Mouse (Mus musculus): Measurements from ENCODE around the gene Fam234b. TPM values are rescaled to one million over a fixed set of nuclear protein-coding genes. Genes with fewer than 3 reads are reported as not detected.

Gene Fam234b
- polyA plus RNA-seq, 1 experiment from 2014 or later = 5.7 TPM

GRCm38 (mm10) chr6:135219916-135220315 lies 22.1 kb downstream of the Fam234b start:
- no peak overlapping the region for H3K27ac ChIP-seq (ENCODE audit: low read length)
- H3K4me1 ChIP-seq (ENCODE audit: insufficient read depth, low read depth, low read length) = no peaks in the 10 kb centered on the region
- no peak for TF ChIP-seq CTCF (IDR thresholded peaks at IDR 0.05)
- TF ChIP-seq EP300 (IDR thresholded peaks at IDR 0.05) = no peak
- H3K4me2 ChIP-seq (replicated peaks; ENCODE audit: low read depth, low read length) = no peak overlapping the region
- DNase-seq (ENCODE audit: low spot score) (no peak), ATAC-seq (no peak)
- H3K4me3 ChIP-seq (ENCODE audit: low read depth, low read length) = no peak overlapping the region
- no peaks in the 10 kb centered on the region for H3K36me3 ChIP-seq (ENCODE audit: insufficient read depth, low read length)
- no peaks in the 10 kb centered on the region for H3K9me3 ChIP-seq (ENCODE audit: low read length)
- 75% methylated on average over 5 of the region's 5 CpGs for WGBS
- H3K27me3 ChIP-seq (replicated peaks; ENCODE audit: insufficient read depth, low read length) = no peaks in the 10 kb centered on the region
- no peak overlapping the region for H3K9ac ChIP-seq (replicated peaks; ENCODE audit: low read depth)

- no peaks in the 10 kb centered on the region for H3K4me1 ChIP-seq (ENCODE audit: insufficient read depth, low read depth, low read length)
- no peak overlapping the region for H3K9ac ChIP-seq (replicated peaks; ENCODE audit: low read depth)
- no peak overlapping the region for H3K4me3 ChIP-seq (ENCODE audit: low read depth, low read length)
- H3K27ac ChIP-seq (ENCODE audit: low read length) = no peak overlapping the region
- ATAC-seq (peak; percentile 44; the same call in 1 of the 2 replicates), DNase-seq (ENCODE audit: low spot score) (no peak)
- H3K36me3 ChIP-seq (ENCODE audit: insufficient read depth, low read length) = no peaks in the 10 kb centered on the region
- no peaks in the 10 kb centered on the region for H3K9me3 ChIP-seq (ENCODE audit: low read length)
- TF ChIP-seq EP300 (IDR thresholded peaks at IDR 0.05) (no peak), CTCF (IDR thresholded peaks at IDR 0.05) (no peak)
- no peak overlapping the region for H3K4me2 ChIP-seq (replicated peaks; ENCODE audit: low read depth, low read length)
- 62% methylated on average over 6 of the region's 6 CpGs for WGBS
- no peaks in the 10 kb centered on the region for H3K27me3 ChIP-seq (replicated peaks; ENCODE audit: insufficient read depth, low read length)
These were observed 26.1 kb downstream of the Fam234b start for GRCm38 (mm10) chr6:135223786-135224416.

DNA sequence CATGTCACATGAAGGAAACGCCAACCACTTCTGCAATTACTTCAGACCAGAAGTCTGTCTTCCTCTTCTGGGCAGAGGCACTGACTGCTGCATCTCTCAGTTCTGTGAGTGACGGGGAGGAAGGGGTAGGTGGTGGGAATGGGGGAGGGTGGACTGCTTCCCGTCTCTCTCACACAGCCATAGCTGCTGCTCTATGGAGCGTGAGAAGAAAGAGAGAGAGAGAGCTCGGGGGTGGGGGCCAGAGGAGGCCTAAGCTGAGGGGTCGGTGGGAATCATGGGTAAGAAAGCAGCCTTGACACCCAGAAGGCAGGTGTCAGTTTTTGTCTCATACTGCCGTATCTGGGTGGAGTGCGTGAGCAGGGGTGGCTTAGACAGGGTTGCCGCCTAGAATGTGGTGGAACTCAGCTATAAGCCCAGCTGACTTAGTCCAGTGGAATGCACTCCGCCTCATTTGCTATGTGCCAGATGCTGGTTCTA lies 30.7 kb downstream of the Fam234b start:
- Histone ChIP-seq H3K4me1 (ENCODE audit: insufficient read depth, low read depth, low read length) (no peaks in the 10 kb centered on the region), H3K4me3 (ENCODE audit: low read depth, low read length) (no peak overlapping the region), H3K9ac (replicated peaks; ENCODE audit: low read depth) (no peak overlapping the region), H3K9me3 (ENCODE audit: low read length) (no peaks in the 10 kb centered on the region), H3K36me3 (ENCODE audit: insufficient read depth, low read length) (no peaks in the 10 kb centered on the region), H3K27me3 (replicated peaks; ENCODE audit: insufficient read depth, low read length) (no peaks in the 10 kb centered on the region), H3K4me2 (replicated peaks; ENCODE audit: low read depth, low read length) (no peak overlapping the region), H3K27ac (ENCODE audit: low read length) (no peak overlapping the region)
- no peak for TF ChIP-seq CTCF (IDR thresholded peaks at IDR 0.05)
- TF ChIP-seq EP300 (IDR thresholded peaks at IDR 0.05) = no peak
- ATAC-seq (peak; percentile 44; the same call in 1 of the 2 replicates), DNase-seq (ENCODE audit: low spot score) (peak; percentile 23)
- 69% methylated on average over 10 of the region's 10 CpGs for WGBS

GRCm38 (mm10) chr6:135230586-135230985 lies 32.8 kb downstream of the Fam234b start:
- 90% methylated on average over 6 of the region's 6 CpGs for WGBS
- Histone ChIP-seq H3K4me1 (ENCODE audit: insufficient read depth, low read depth, low read length) (no peaks in the 10 kb centered on the region), H3K4me2 (replicated peaks; ENCODE audit: low read depth, low read length) (no peak overlapping the region), H3K36me3 (ENCODE audit: insufficient read depth, low read length) (no peaks in the 10 kb centered on the region), H3K9me3 (ENCODE audit: low read length) (no peaks in the 10 kb centered on the region), H3K27me3 (replicated peaks; ENCODE audit: insufficient read depth, low read length) (no peaks in the 10 kb centered on the region), H3K4me3 (ENCODE audit: low read depth, low read length) (no peak overlapping the region), H3K27ac (ENCODE audit: low read length) (no peak overlapping the region), H3K9ac (replicated peaks; ENCODE audit: low read depth) (no peak overlapping the region)
- DNase-seq (ENCODE audit: low spot score) (no peak), ATAC-seq (no peak)
- no peak for TF ChIP-seq EP300 (IDR thresholded peaks at IDR 0.05)
- no peak for TF ChIP-seq CTCF (IDR thresholded peaks at IDR 0.05)

- no peaks in the 10 kb centered on the region for H3K36me3 ChIP-seq (ENCODE audit: insufficient read depth, low read length)
- H3K9ac ChIP-seq (replicated peaks; ENCODE audit: low read depth) = no peak overlapping the region
- H3K27ac ChIP-seq (ENCODE audit: low read length) = no peak overlapping the region
- no peaks in the 10 kb centered on the region; the same call in 1 of the 2 replicates for H3K4me1 ChIP-seq (ENCODE audit: insufficient read depth, low read depth, low read length)
- no peak for DNase-seq (ENCODE audit: low spot score)
- no peaks in the 10 kb centered on the region for H3K27me3 ChIP-seq (replicated peaks; ENCODE audit: insufficient read depth, low read length)
- no peak for ATAC-seq
- TF ChIP-seq CTCF (IDR thresholded peaks at IDR 0.05) (no peak), EP300 (IDR thresholded peaks at IDR 0.05) (no peak)
- WGBS = 78% methylated on average over 12 of the region's 12 CpGs
- H3K4me2 ChIP-seq (replicated peaks; ENCODE audit: low read depth, low read length) = no peak overlapping the region
- H3K4me3 ChIP-seq (ENCODE audit: low read depth, low read length) = no peak overlapping the region
- no peaks in the 10 kb centered on the region for H3K9me3 ChIP-seq (ENCODE audit: low read length)
These were observed 34.8 kb downstream of the Fam234b start for GRCm38 (mm10) chr6:135232443-135233182.

DNA sequence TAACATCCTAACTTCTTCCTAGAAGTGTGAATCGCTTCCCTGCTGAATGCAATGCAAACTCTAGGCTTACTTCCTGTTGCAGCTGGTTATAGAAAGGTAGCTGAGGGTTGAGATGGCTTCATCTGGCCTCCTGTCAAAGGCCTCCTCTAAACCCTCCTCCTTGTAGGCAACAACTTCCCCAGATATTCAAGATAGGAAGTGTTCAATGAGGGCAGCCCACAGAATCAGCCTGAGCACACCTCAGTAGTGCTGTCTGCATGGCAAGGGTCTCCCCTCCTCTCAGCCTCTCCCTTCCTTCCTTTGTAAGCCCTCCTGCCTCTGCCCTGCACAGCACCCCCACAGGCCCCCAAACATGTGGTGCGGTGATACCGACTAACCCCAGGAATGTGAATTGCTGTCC lies 38.0 kb downstream of the Fam234b start:
- no peaks in the 10 kb centered on the region for H3K36me3 ChIP-seq (ENCODE audit: insufficient read depth, low read length)
- ATAC-seq = no peak
- WGBS = 85% methylated on average over 3 of the region's 3 CpGs
- no peak overlapping the region for H3K4me3 ChIP-seq (ENCODE audit: low read depth, low read length)
- no peak overlapping the region for H3K9ac ChIP-seq (replicated peaks; ENCODE audit: low read depth)
- H3K4me2 ChIP-seq (replicated peaks; ENCODE audit: low read depth, low read length) = no peak overlapping the region
- no peaks in the 10 kb centered on the region for H3K9me3 ChIP-seq (ENCODE audit: low read length)
- H3K27me3 ChIP-seq (replicated peaks; ENCODE audit: insufficient read depth, low read length) = no peaks in the 10 kb centered on the region
- DNase-seq (ENCODE audit: low spot score) = no peak
- H3K4me1 ChIP-seq (ENCODE audit: insufficient read depth, low read depth, low read length) = no peaks in the 10 kb centered on the region; the same call in 1 of the 2 replicates
- TF ChIP-seq EP300 (IDR thresholded peaks at IDR 0.05) (no peak), CTCF (IDR thresholded peaks at IDR 0.05) (no peak)
- no peak overlapping the region for H3K27ac ChIP-seq (ENCODE audit: low read length)

Measured in lung, postnatal 0 days (tissue).